Mouse (Mus musculus) liver, embryonic 16.5 days (tissue): ENCODE measurements around the gene Acap2. TPM values are rescaled to one million over a fixed set of nuclear protein-coding genes. Genes with fewer than 3 reads are reported as not detected.

Experiments
- ATAC-seq: fragments of 200-750 bp; cut with Nextera tagmentation; 2 replicates; pipeline ENCODE4 v1.8.0; 2017; ENCODE audit warnings: low read depth, mild to moderate bottlenecking, moderate number of reproducible peaks, moderate library complexity
- H3K27ac ChIP-seq: fragments of 300-500 bp; sonication (generic); 2 replicates; pipeline ENCODE4 v1.5.1; 2014; ENCODE audit warnings: mild to moderate bottlenecking, low read length
- H3K27me3 ChIP-seq: fragments of 300-500 bp; sonication (generic); 2 replicates; pipeline ENCODE4 v1.6.1; 2014; ENCODE audit warnings: low read depth, low read length, mixed read lengths; ENCODE audit not compliant: control insufficient read depth, insufficient read depth
- H3K36me3 ChIP-seq: fragments of 300-500 bp; sonication (generic); 2 replicates; pipeline ENCODE4 v1.6.1; 2014; ENCODE audit warnings: mild to moderate bottlenecking; ENCODE audit not compliant: control insufficient read depth, insufficient read depth
- H3K4me1 ChIP-seq: fragments of 300-500 bp; sonication (generic); 2 replicates; pipeline ENCODE4 v1.6.1; 2014; ENCODE audit warnings: low read depth, low read length, mixed read lengths; ENCODE audit not compliant: control insufficient read depth
- H3K4me2 ChIP-seq: fragments of 300-500 bp; sonication (generic); 2 replicates; pipeline ENCODE4 v1.6.1; 2014; ENCODE audit warnings: low read depth, low read length, mixed read lengths
- H3K4me3 ChIP-seq: fragments of 300-500 bp; sonication (generic); 2 replicates; pipeline ENCODE4 v1.5.1; 2014; ENCODE audit warnings: low read depth, mild to moderate bottlenecking, low read length
- H3K9ac ChIP-seq: fragments of 300-500 bp; sonication (generic); 2 replicates; pipeline ENCODE4 v1.6.1; 2014; ENCODE audit warnings: low read depth, low read length
- H3K9me3 ChIP-seq: fragments of 300-500 bp; sonication (generic); replicated peaks from 2 replicates; pipeline ENCODE4 v1.6.1; 2016; ENCODE audit warnings: low read length; ENCODE audit not compliant: control insufficient read depth
- WGBS: fragments of 180-500 bp; shearing (Covaris S2); extraction: QIAGEN DNeasy Blood & Tissue Kit; methylation state at CpG from one replicate; pipeline ENCODE4 v1.1.7; 2014; ENCODE audit not compliant: insufficient replicate concordance; 5-methylcytosine and 5-hydroxymethylcytosine counted together
- polyA plus RNA-seq: library from polyadenylated mRNA; unstranded; fragments of >200 nt; fragmentation: Nextera tagmentation; extraction: Ambion mirVana; gene quantifications from 2 replicates; pipeline ENCODE4 v1.2.1, GENCODE M21; 2015

Acap2 gene
- polyA plus RNA-seq, 1 experiment from 2014 or later: 5.6 TPM

- Histone ChIP-seq H3K4me3 (no peak overlapping the region), H3K27me3 (no peaks in the 10 kb centered on the region), H3K4me1 (no peaks in the 10 kb centered on the region), H3K9ac (no peak overlapping the region), H3K36me3 (no peaks in the 10 kb centered on the region), H3K27ac (no peak overlapping the region), H3K4me2 (no peak overlapping the region), H3K9me3 (no peaks in the 10 kb centered on the region)
- WGBS: 38% methylated on average over 14 of the region's 14 CpGs
- no peak for ATAC-seq
Measured at GRCm38 (mm10) chr16:31046217-31046659, 154.8 kb downstream of the Acap2 start.

GRCm38 (mm10) chr16:31045211-31045610, 155.8 kb downstream of the Acap2 start:
- no peak for ATAC-seq
- no peak overlapping the region for H3K9ac ChIP-seq
- no peaks in the 10 kb centered on the region for H3K36me3 ChIP-seq
- no peaks in the 10 kb centered on the region for H3K27me3 ChIP-seq
- H3K4me3 ChIP-seq: no peak overlapping the region
- 59% methylated on average over 5 of the region's 5 CpGs for WGBS
- H3K27ac ChIP-seq: no peak overlapping the region
- no peaks in the 10 kb centered on the region for H3K9me3 ChIP-seq
- H3K4me1 ChIP-seq: no peaks in the 10 kb centered on the region
- H3K4me2 ChIP-seq: no peak overlapping the region

- no peaks in the 10 kb centered on the region for H3K36me3 ChIP-seq
- H3K27me3 ChIP-seq: no peaks in the 10 kb centered on the region
- H3K4me1 ChIP-seq: no peaks in the 10 kb centered on the region
- 62% methylated on average over 5 of the region's 5 CpGs for WGBS
- no peak overlapping the region for H3K4me2 ChIP-seq
- H3K27ac ChIP-seq: no peak overlapping the region
- H3K9me3 ChIP-seq: no peaks in the 10 kb centered on the region
- no peak overlapping the region for H3K4me3 ChIP-seq
- no peak overlapping the region for H3K9ac ChIP-seq
- no peak for ATAC-seq
Measured at GRCm38 (mm10) chr16:31043136-31043535, 157.9 kb downstream of the Acap2 start.

Other genes with a start within 250 kb of the Acap2 start
- gene Xxylt1, start 119.8 kb downstream of the Acap2 start, polyA plus RNA-seq: 0.88 and 1.2 TPM in 2 replicates
- gene Ppp1r2, start 74.0 kb upstream of the Acap2 start, polyA plus RNA-seq: 34.2 and 34.5 TPM in 2 replicates
- gene Apod, start 113.6 kb upstream of the Acap2 start, polyA plus RNA-seq: not detected in 2 replicates
- 88.4 and 98.4 TPM in 2 replicates for gene Bdh1, start 221.0 kb upstream of the Acap2 start, polyA plus RNA-seq